Mouse (Mus musculus): ENCODE measurements around the gene Top1. TPM values are rescaled to one million over a fixed set of nuclear protein-coding genes. Genes with fewer than 3 reads are reported as not detected.

The Top1 gene
- total RNA-seq, 2 experiments from 2014 or later: 48.8 to 50.8 TPM

DNA sequence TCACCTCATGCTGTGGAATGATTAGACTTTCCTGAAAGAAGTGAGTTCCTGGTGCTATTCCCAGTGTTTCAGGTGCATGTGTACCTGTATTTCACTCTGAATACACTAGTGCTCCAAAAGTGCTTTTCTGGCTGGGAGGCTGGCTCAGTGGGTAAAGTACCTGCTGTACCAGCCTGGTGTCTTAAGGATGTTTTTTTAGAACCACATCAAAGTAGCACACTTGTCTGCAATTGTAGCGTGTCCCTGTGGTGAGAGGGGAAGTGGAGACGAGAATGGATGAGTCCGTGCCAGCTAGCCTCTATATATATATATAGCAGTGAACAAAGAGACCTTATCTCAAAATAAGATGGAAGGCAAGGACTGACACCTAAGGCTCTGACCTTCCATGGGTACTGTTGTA lies 55.9 kb downstream of the Top1 start:
- DNase-seq (ENCODE audit: low spot score): no peak
- intact Hi-C loops (cut with DNase I): loop anchor here (5.0 kb wide), 1 partner anchor 99 kb away; no protein-coding TSS in a partner anchor

DNA sequence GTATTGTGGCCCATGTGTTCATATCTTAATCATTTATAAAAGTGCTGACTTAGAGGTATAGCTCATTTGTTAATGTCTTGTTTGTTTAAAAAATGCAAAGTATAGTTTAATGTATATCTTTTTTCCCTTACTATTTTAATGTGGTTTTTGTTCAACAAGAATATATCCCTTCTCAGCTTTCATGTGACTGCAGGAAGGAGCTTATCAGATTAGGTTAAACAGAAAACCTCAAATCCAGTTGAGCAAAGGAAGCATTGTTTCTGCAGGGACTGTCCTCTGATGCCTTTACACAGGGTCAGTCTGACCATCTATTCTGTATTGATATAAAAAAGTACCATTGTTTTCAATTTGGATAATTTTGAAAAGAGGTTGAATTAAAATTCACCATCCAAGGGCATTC lies 57.1 kb downstream of the Top1 start:
- no peak for DNase-seq (ENCODE audit: low spot score)
- intact Hi-C loops (cut with DNase I): loop anchor here (5.0 kb wide), 1 partner anchor 101 kb away; no protein-coding TSS in a partner anchor

GRCm38 (mm10) chr2:160707673-160708072 lies 62.0 kb downstream of the Top1 start:
- intact Hi-C loops (cut with DNase I): no loop called here
- DNase-seq (ENCODE audit: low spot score): no peak

GRCm38 (mm10) chr2:160715463-160716030 lies 69.9 kb downstream of the Top1 start:
- intact Hi-C loops (cut with DNase I): no loop called here
- DNase-seq (ENCODE audit: low spot score): no peak

DNA sequence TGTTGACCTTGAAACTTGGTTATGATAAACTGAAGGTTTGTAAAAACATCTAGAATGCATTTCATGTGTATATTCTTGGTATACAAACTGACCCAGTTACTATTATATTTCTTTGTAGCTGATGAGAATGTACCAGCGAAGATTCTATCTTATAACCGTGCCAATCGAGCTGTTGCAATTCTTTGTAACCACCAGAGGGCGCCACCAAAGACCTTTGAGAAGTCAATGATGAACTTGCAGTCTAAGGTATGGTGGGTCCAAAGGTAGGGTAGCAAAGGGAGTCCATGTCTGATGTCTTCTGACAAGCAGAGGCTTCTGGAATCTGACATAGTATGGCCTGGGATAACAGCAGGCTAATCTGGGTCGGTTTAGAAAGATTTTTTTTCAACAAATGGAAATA lies 71.6 kb downstream of the Top1 start:
- DNase-seq (ENCODE audit: low spot score): no peak
- intact Hi-C loops (cut with DNase I): no loop called here

GRCm38 (mm10) chr2:160718811-160719210 lies 73.1 kb downstream of the Top1 start:
- intact Hi-C loops (cut with DNase I): loop anchor here (2.0 kb wide), 1 partner anchor 168 kb away; no protein-coding TSS in a partner anchor

DNA sequence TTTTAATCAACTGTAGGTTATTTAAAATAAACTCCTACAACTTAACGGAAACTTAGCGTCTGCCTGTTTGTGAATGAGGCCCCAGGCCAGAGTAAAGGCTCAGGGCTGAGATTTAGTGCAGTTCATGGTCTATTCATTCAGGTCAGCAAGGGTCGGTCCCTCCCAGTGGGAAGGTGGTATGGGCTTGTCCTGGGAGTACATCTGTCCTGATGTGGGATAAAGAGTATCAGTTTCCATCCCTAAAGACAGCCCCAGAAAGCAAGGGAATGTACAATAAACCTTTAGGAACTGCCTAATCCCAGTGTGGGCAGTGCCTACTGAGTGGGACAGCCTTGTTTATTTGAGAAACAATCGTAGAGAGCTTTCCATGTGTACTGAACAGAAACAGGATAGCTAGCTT lies 77.0 kb downstream of the Top1 start:
- no peak for DNase-seq (ENCODE audit: low spot score)
- intact Hi-C loops (cut with DNase I): no loop called here

More at GRCm38 (mm10) chr2:160718811-160719210, 73.1 kb downstream of the Top1 start:
- DNase-seq (ENCODE audit: low spot score): no peak

- no peak for DNase-seq (ENCODE audit: low spot score)
- intact Hi-C loops (cut with DNase I): no loop called here
Measured at GRCm38 (mm10) chr2:160723613-160724375, 78.1 kb downstream of the Top1 start.

- no peak for DNase-seq (ENCODE audit: low spot score)
- intact Hi-C loops (cut with DNase I): no loop called here
Measured at GRCm38 (mm10) chr2:160724536-160724935, 78.8 kb downstream of the Top1 start.

DNA sequence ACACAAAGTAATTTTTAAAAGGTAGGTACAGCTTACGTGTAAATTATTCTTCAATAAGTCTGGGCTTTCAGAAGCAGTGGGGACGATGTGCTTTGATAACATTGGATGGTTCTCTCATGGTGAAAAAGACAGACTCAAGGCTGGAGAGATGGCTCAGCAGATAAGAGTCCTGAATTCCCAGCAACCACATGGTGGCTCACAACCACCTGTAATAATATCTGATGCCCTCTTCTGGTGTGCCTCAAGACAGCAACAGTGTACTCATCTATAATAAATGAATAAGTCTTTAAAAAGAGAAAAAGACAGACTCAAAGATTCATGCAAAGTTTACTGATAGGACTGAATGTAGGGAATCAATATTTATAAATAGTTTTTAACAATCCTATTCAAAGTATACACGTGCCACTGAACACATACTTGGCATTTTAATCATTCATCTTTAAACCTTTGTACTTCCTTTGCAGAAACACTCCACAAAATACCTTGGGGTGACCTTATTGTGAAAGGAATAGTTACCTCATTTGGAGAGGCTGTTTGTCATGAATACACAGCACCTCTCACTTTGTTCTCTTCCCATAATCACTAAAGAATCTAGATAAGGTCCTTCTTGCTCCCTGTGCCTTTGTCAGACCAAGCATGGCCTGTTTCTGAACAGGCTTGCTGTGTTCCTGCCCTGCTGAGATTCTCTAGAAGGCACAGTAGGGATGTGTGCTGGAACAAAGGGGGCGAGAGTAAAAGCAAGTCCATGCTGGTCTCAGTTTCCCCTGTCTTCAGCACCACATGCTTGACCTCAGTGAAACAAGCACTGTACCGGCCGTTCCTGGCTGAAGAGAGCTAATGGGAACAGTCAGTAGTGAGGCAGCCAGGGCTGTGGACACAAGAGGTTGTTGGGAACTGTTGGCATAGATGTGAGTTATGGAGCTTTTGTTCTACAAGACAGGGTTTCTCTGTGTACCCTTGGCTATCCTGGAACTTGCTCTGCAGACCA lies 80.5 kb downstream of the Top1 start:
- no peak for DNase-seq (ENCODE audit: low spot score)
- intact Hi-C loops (cut with DNase I): loop anchor here (5.0 kb wide), 1 partner anchor 129 kb away; no protein-coding TSS in a partner anchor

- intact Hi-C loops (cut with DNase I): loop anchor here (5.0 kb wide), 1 partner anchor 132 kb away; no protein-coding TSS in a partner anchor
- DNase-seq (ENCODE audit: low spot score): no peak
Measured at GRCm38 (mm10) chr2:160728972-160729371, 83.3 kb downstream of the Top1 start.

- DNase-seq (ENCODE audit: low spot score): no peak
- intact Hi-C loops (cut with DNase I): loop anchor here (5.0 kb wide), 1 partner anchor 132 kb away; no protein-coding TSS in a partner anchor
Measured at GRCm38 (mm10) chr2:160729436-160729835, 83.7 kb downstream of the Top1 start.

DNA sequence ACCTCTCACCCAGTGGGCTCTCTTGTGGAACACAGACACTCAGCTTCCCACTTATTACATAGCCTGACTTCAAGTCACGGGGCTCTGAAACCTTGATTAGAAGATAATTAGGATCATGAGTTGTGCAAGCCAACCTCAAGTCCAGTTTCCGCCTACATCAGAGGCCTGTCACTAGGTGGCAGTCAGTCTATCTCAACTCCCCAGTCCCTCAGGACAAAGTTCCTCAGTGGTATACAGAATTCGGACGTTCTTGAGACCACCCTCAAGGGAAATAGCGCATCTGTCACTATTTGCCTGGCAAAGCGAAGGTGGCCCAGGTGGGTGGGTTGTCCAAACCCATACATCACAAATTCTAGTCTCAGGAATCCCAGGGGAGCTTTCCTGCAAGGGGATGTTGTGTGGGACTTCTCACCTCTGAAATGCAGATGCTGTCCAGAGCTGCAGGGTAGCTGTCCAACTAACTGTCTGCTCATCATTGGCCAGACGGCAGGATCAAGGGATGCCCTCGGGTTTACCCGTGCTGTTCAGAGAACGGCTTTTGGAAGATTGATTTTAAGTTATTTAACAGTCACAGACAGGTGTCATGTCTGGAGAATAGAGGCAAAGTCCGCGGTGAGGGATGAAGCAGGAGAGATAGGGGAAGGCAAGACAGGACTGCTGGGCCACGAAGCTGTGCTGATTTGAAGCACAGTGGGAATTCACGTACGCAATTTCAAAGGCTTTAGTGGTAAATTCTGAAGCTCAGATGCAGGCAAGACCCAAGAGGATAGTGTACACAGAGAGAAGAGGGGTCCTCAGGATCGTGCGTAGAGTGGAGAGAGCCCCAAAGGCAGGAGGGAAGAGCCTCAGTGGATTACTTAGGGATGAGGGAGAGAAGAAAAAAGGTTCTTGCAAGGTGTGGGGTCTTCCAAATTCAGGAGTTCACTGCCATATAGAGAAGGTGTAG lies 84.4 kb downstream of the Top1 start:
- intact Hi-C loops (cut with DNase I): loop anchor here (2.0 to 5.0 kb wide), 3 partner anchors 62 to 157 kb away; no protein-coding TSS in a partner anchor
- no peak for DNase-seq (ENCODE audit: low spot score)

DNA sequence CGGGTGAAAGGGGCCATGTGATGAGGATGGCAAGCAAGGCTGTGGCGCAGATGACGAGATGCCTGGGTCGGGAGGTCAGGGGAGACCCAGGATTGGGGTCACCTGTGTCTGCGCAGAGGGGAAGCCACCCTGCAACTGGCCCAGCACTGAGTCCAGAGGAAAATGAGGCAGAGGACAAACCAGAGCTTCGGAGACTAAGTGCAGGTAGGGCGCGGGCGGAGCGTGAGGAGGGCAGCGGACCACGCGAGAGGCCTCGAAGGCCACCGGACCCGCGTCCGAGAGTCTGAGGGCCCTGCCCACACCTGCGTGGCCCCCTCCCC lies 85.1 kb downstream of the Top1 start:
- intact Hi-C loops (cut with DNase I): loop anchor here (2.0 to 5.0 kb wide), 2 partner anchors 62 to 156 kb away; no protein-coding TSS in a partner anchor
- no peak for DNase-seq (ENCODE audit: low spot score)

DNA sequence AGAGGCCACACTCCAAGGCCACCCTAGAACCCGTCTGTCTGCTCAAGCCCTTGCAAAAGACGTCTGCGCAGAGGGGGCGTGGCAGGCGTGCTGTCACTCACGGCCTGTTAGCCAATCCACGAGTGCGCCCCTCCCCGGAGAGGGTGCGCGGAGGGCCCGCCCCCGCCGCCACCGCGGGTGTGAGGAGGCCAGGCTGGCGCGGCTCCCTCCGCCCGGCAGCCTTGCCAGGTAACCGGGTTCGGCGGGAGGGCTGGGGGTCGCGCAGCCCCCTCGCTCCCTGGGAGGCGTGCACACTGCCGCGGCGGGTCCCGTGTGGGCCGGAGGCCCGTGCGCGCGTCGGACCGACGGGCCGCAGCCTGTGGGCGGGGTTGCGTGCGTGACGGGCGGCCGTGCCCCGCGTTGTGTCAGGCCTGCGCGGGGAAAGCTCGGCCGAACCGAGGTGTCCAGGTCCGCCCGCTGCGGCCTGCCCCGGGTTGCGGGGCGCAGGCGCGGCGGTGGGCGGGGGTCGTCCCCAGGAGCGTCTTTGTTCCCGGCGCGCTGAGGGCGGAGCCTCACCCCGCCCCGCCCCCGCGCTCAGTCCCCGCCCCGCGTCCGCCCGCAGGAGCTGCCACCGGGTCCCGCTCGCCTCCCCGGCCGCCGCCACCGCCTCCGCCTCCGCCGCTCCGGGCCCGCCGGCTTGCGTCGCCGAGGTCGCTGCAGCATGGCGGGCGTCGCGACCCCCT lies 85.6 kb downstream of the Top1 start, which contains the start of gene Plcg1:
Gene Plcg1 (plus strand): TSS at position 184 of the 722 bp plus-strand sequence.
- intact Hi-C loops (cut with DNase I): loop anchor here (2.0 to 5.0 kb wide), 2 partner anchors 61 to 156 kb away; no protein-coding TSS in a partner anchor
- peak; percentile 89 for DNase-seq (ENCODE audit: low spot score)

GRCm38 (mm10) chr2:160731839-160732261 lies 86.2 kb downstream of the Top1 start:
- peak; percentile 76 for DNase-seq (ENCODE audit: low spot score)
- intact Hi-C loops (cut with DNase I): loop anchor here (2.0 to 5.0 kb wide), 2 partner anchors 60 to 155 kb away; no protein-coding TSS in a partner anchor

DNA sequence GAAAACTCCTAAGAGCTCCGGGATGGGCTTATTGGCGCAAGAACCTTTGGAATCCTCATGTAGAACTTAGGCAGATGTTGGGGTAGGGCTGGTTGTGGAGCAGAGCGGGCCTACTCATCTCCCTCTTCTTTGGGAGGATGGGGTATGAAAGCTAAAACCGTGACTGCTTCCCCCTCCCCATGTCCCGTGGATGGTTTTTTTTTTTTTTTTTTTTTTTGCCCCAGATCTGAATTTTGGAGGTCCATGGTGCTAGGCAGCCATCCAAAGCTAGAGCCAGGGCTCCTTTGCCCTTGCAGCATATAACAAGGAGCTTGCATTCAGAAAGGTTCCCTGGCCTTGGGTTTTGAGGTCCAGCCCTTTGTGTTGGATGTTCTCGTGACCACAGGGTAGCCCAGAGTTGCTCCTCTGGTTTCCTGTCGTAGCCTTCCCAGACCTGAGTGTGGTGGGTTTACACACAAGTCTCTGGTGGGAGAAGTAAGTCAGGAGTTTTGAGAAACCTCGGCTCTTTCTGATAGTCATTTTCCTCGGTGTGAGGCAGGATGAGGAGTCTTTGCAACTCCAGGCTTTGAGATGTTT lies 86.8 kb downstream of the Top1 start:
- DNase-seq (ENCODE audit: low spot score): no peak
- intact Hi-C loops (cut with DNase I): loop anchor here (5.0 kb wide), 1 partner anchor 60 kb away; no protein-coding TSS in a partner anchor

Measured in heart, postnatal 25 days (tissue).